Mouse (Mus musculus) liver, embryonic 14.5 days (tissue): ENCODE measurements around the gene Rhox12. TPM values are rescaled to one million over a fixed set of nuclear protein-coding genes. Genes with fewer than 3 reads are reported as not detected.

ENCODE experiments used
- ATAC-seq: fragments of 200-750 bp; cut with Nextera tagmentation; 2 replicates; pipeline ENCODE4 v1.8.0; 2017; ENCODE audit warnings: moderate number of reproducible peaks, mild to moderate bottlenecking, moderate library complexity; ENCODE audit not compliant: insufficient read depth
- DNase-seq, 3 experiments: peaks; one replicate each; pipeline ENCODE4 v3.0.0-alpha.2; 2012 to 2013; ENCODE audit warnings: low read depth in 3 of 3, low spot score in 3 of 3
- H3K27ac ChIP-seq: fragments of 300-500 bp; sonication (generic); 2 replicates; pipeline ENCODE4 v1.5.1; 2014; ENCODE audit warnings: moderate library complexity, mild to moderate bottlenecking, control low read depth, inconsistent platforms
- H3K27me3 ChIP-seq: fragments of 300-500 bp; sonication (generic); 2 replicates; pipeline ENCODE4 v1.6.1; 2014; ENCODE audit warnings: mild to moderate bottlenecking, low read length, moderate library complexity; ENCODE audit not compliant: control insufficient read depth, insufficient read depth
- H3K36me3 ChIP-seq: fragments of 300-500 bp; sonication (generic); replicated peaks from 2 replicates; pipeline ENCODE4 v1.6.1; 2014; ENCODE audit warnings: low read depth; ENCODE audit not compliant: control insufficient read depth, insufficient read depth
- H3K4me1 ChIP-seq, 2 experiments: fragments of 200-500 bp in 1 of 2; fragments of 300-500 bp in 1 of 2; sonication (generic) in 1 of 2; replicated peaks; 2 replicates each; pipeline ENCODE4 v1.6.1; 2012 to 2014; ENCODE audit warnings: antibody characterized with exemption in 1 of 2, inconsistent platforms in 1 of 2, low read length in 1 of 2; ENCODE audit not compliant: control insufficient read depth in 2 of 2, insufficient read depth in 2 of 2
- H3K4me2 ChIP-seq: fragments of 300-500 bp; sonication (generic); 2 replicates; pipeline ENCODE4 v1.6.1; 2014; ENCODE audit warnings: low read depth, mild to moderate bottlenecking, control low read depth, moderate library complexity
- H3K4me3 ChIP-seq, 2 experiments: fragments of 200-500 bp in 1 of 2; fragments of 300-500 bp in 1 of 2; sonication (generic) in 1 of 2; 2 replicates each; pipeline ENCODE4 v1.5.1; 2012 to 2014; ENCODE audit warnings: low read depth in 2 of 2, low read length in 2 of 2, mild to moderate bottlenecking in 2 of 2, control low read depth in 1 of 2, inconsistent platforms in 1 of 2, moderate library complexity in 1 of 2; ENCODE audit not compliant: insufficient read depth in 1 of 2
- H3K9ac ChIP-seq: fragments of 300-500 bp; sonication (generic); replicated peaks from 2 replicates; pipeline ENCODE4 v1.6.1; 2014; ENCODE audit warnings: mild to moderate bottlenecking, control low read depth, moderate library complexity
- H3K9me3 ChIP-seq: fragments of 300-500 bp; sonication (generic); 2 replicates; pipeline ENCODE4 v1.6.1; 2016; ENCODE audit warnings: low read length, mixed read lengths; ENCODE audit not compliant: control insufficient read depth
- CTCF ChIP-seq: IDR thresholded peaks from 2 replicates; pipeline ENCODE4 v1.5.1; 2016; ENCODE audit warnings: antibody characterized with exemption, low read depth, control low read depth
- EP300 ChIP-seq: IDR thresholded peaks from 2 replicates; pipeline ENCODE4 v1.6.1; 2016; ENCODE audit warnings: antibody characterized with exemption, low read depth
- WGBS: fragments of 180-500 bp; shearing (Covaris S2); extraction: QIAGEN DNeasy Blood & Tissue Kit; methylation state at CpG from one replicate; pipeline ENCODE4 v1.1.7; 2014; ENCODE audit not compliant: insufficient replicate concordance; 5-methylcytosine and 5-hydroxymethylcytosine counted together
- polyA plus RNA-seq, 2 experiments: library from polyadenylated mRNA; depleted of rRNA in 1 of 2; stranded (reverse) in 1 of 2; unstranded in 1 of 2; fragments of >200 nt; fragmentation: Nextera tagmentation in 1 of 2; extraction: Ambion mirVana in 1 of 2; gene quantifications; 2 replicates each; pipeline versions ENCODE4 v1.2.1 to v1.2.3; 2012 to 2014

Gene Rhox12
- not detected in 2 replicates for polyA plus RNA-seq (2012; rRNA removed)
- not detected in 2 replicates for polyA plus RNA-seq (2014; fragmentation: Nextera tagmentation; extraction: Ambion mirVana)

DNA sequence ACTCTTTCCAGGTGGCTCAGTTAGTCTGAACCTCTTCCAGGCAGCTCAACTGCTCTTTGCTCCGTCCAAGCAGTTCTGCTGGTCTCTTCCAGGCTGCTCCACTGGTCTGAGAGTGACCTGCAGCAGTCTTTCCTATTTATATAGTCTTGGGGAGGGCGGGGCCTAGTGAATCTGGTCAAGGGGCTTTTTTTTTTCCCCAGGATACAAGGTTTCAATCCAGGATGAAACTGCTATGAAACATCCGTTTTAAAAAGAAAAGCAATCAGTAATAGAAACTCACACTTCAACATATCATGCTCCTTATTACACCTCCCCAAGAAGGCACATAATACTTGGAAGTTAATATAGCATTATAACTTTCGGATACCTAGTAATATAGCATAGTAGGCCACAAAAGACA is at the start of gene Rhox12:
TSS of gene Rhox12 (minus strand) at position 101 of the 400 bp plus-strand sequence.
- H3K4me2 ChIP-seq, result no peak within 1 kb of the TSS
- 51% methylated on average over 4 of the region's 4 CpGs for WGBS
- H3K27ac ChIP-seq, result no peak within 1 kb of the TSS
- no peaks in the 10 kb centered on the region for H3K27me3 ChIP-seq
- H3K9ac ChIP-seq, result no peak within 1 kb of the TSS
- H3K9me3 ChIP-seq, result no peaks in the 10 kb centered on the region
- no peaks in the 10 kb centered on the region for H3K36me3 ChIP-seq
- ATAC-seq, result no peak
- TF ChIP-seq EP300, result no peak
- no peaks in the 10 kb centered on the region for H3K4me1 ChIP-seq
- no peak for DNase-seq
- H3K4me3 ChIP-seq, result no peak within 1 kb of the TSS

DNA sequence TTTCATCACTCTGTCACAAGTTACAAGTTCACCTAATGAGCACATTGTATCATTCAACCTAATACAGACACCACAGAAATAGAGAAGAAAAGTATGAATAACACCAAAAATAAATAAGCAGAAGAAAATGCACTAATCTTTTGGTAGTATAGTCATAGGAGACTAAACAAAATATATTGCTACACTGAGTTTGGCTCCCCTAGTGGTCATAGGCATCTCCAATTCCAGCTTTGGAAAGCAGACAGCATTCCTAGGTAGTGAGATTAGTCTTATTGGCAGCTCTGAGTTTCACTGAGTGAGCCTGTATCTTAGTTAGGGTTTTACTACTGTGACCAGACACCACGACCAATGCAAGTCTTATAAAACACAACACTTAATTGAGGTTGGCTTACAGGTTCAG is 48.4 kb upstream of the Rhox12 start:
- H3K4me2 ChIP-seq, result no peak overlapping the region
- DNase-seq, result no peak
- WGBS, result 32% methylated on average over 1 of the region's 1 CpGs

GRCm38 (mm10) chrX:38121478-38121877 is 10.8 kb upstream of the Rhox12 start:
- no peaks in the 10 kb centered on the region for H3K27me3 ChIP-seq
- ATAC-seq, result no peak
- 81% methylated on average over 28 of the region's 34 CpGs for WGBS

More for the DNA sequence above, 48.4 kb upstream of the Rhox12 start:
- no peak overlapping the region for H3K4me3 ChIP-seq
- no peak for ATAC-seq
- H3K27me3 ChIP-seq, result no peaks in the 10 kb centered on the region
- no peak for TF ChIP-seq EP300
- no peak for TF ChIP-seq CTCF
- H3K9ac ChIP-seq, result no peak overlapping the region
- H3K36me3 ChIP-seq, result no peaks in the 10 kb centered on the region
- no peaks in the 10 kb centered on the region for H3K4me1 ChIP-seq
- no peaks in the 10 kb centered on the region for H3K9me3 ChIP-seq
- H3K27ac ChIP-seq, result no peak overlapping the region

DNA sequence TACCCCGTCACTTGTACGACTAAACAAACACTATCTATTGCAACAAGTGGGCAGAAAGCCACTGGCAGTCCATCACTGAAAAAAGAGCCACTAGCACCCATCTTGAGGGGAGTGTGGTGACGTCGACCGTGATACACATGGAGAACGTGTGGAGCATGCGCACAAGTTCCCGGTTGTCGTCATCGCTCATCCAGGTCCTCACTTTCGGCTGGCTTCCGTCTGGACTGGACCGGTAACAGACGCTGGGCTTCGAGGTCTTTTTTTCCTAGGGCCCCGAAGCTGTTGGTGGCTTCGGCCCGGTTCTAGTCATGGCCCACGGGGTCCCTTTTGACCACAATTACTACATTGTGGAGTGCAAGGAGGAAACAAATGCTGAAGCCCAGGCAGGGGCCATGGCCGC is 10.3 kb upstream of the Rhox12 start, which contains the start of gene Rhox13:
TSS of gene Rhox13 (plus strand) at position 238 of the 400 bp plus-strand sequence.
- TF ChIP-seq CTCF (no peak), EP300 (no peak)
- no peak within 1 kb of the TSS for H3K27ac ChIP-seq
- ATAC-seq (no peak), DNase-seq (no peak)
- no peak within 1 kb of the TSS for H3K9ac ChIP-seq
- H3K36me3 ChIP-seq, result no peaks in the 10 kb centered on the region
- no peak within 1 kb of the TSS for H3K4me3 ChIP-seq
- no peak within 1 kb of the TSS for H3K4me2 ChIP-seq
- no peaks in the 10 kb centered on the region for H3K27me3 ChIP-seq
- no peaks in the 10 kb centered on the region for H3K4me1 ChIP-seq
- no peaks in the 10 kb centered on the region for H3K9me3 ChIP-seq
- 83% methylated on average over 20 of the region's 20 CpGs for WGBS

More at GRCm38 (mm10) chrX:38121478-38121877, 10.8 kb upstream of the Rhox12 start:
- Histone ChIP-seq H3K4me3 (no peak overlapping the region), H3K36me3 (no peaks in the 10 kb centered on the region), H3K27ac (no peak overlapping the region), H3K4me2 (no peak overlapping the region), H3K4me1 (no peaks in the 10 kb centered on the region), H3K9ac (no peak overlapping the region), H3K9me3 (no peaks in the 10 kb centered on the region)
- no peak for TF ChIP-seq EP300
- TF ChIP-seq CTCF, result no peak
- DNase-seq, result no peak

DNA sequence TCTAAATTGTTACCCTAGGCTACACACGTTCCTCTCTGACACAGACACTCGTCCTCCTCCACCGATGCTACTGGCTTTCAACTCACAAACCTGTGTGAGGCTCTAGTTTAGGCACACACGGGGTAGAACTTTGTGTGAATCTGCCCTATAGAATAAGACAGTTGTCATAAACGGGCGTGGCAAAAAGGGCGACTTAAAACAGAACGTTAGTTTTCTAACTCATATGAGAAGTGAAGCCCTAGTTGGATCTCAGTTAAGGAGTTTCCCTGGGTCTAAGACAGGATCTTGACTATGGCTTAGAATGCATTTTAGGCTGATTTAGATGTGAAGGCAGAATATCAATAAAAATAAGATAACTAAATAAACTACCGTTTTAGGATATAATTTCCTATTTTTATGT is 25.7 kb downstream of the Rhox12 start, which contains the start of gene Rhox11:
TSS of gene Rhox11 (minus strand) at position 101 of the 400 bp plus-strand sequence.
- no peak within 1 kb of the TSS for H3K4me2 ChIP-seq
- H3K4me3 ChIP-seq, result no peak within 1 kb of the TSS
- H3K36me3 ChIP-seq, result no peaks in the 10 kb centered on the region
- H3K9ac ChIP-seq, result no peak within 1 kb of the TSS
- ATAC-seq (no peak), DNase-seq (no peak)
- H3K9me3 ChIP-seq, result no peaks in the 10 kb centered on the region
- no peak within 1 kb of the TSS for H3K27ac ChIP-seq
- no peaks in the 10 kb centered on the region for H3K4me1 ChIP-seq
- no peaks in the 10 kb centered on the region for H3K27me3 ChIP-seq
- TF ChIP-seq CTCF, result no peak
- no peak for TF ChIP-seq EP300
- WGBS, result 68% methylated on average over 9 of the region's 9 CpGs
